Mouse (Mus musculus): ENCODE results near the gene Pus3. TPM values are rescaled to one million over a fixed set of nuclear protein-coding genes. Genes with fewer than 3 reads are reported as not detected.

The Pus3 gene
- total RNA-seq (2014; fragmentation: Nextera tagmentation), result 25.4 and 33.5 TPM in 2 replicates
- total RNA-seq (2017), result 21.9 and 31.7 TPM in 2 replicates

- ATAC-seq (replicated peaks; ENCODE audit: poor library complexity, severe bottlenecking), result peak; percentile 38
These were observed at the start of gene Pus3, which contains the start of gene Ddx25 for GRCm38 (mm10) chr9:35558257-35559008. Gene Pus3 (plus strand): TSS chr9:35558595. Gene Ddx25 (minus strand): TSS chr9:35558528.

- ATAC-seq (replicated peaks; ENCODE audit: poor library complexity, severe bottlenecking), result no peak
These were observed 44.5 kb upstream of the Pus3 start for GRCm38 (mm10) chr9:35513900-35514299.

GRCm38 (mm10) chr9:35516182-35516581 lies 42.2 kb upstream of the Pus3 start:
- no peak for ATAC-seq (replicated peaks; ENCODE audit: poor library complexity, severe bottlenecking)

GRCm38 (mm10) chr9:35516711-35517110 lies 41.7 kb upstream of the Pus3 start:
- no peak for ATAC-seq (replicated peaks; ENCODE audit: poor library complexity, severe bottlenecking)

- no peak for ATAC-seq (replicated peaks; ENCODE audit: poor library complexity, severe bottlenecking)
These were observed 40.2 kb upstream of the Pus3 start, which contains the start of gene Gm1113 for GRCm38 (mm10) chr9:35518169-35518568. Gene Gm1113 (minus strand): TSS chr9:35518269.

GRCm38 (mm10) chr9:35520631-35521348 lies 37.6 kb upstream of the Pus3 start:
- no peak for ATAC-seq (replicated peaks; ENCODE audit: poor library complexity, severe bottlenecking)

GRCm38 (mm10) chr9:35522241-35522640 lies 36.2 kb upstream of the Pus3 start:
- no peak for ATAC-seq (replicated peaks; ENCODE audit: poor library complexity, severe bottlenecking)

- no peak for ATAC-seq (replicated peaks; ENCODE audit: poor library complexity, severe bottlenecking)
These were observed 35.4 kb upstream of the Pus3 start for GRCm38 (mm10) chr9:35522821-35523515.

GRCm38 (mm10) chr9:35523541-35523940 lies 34.9 kb upstream of the Pus3 start:
- no peak for ATAC-seq (replicated peaks; ENCODE audit: poor library complexity, severe bottlenecking)

GRCm38 (mm10) chr9:35523941-35524411 lies 34.4 kb upstream of the Pus3 start:
- ATAC-seq (replicated peaks; ENCODE audit: poor library complexity, severe bottlenecking), result peak; percentile 92

- ATAC-seq (replicated peaks; ENCODE audit: poor library complexity, severe bottlenecking), result no peak
These were observed 29.3 kb upstream of the Pus3 start for GRCm38 (mm10) chr9:35529141-35529540.

- ATAC-seq (replicated peaks; ENCODE audit: poor library complexity, severe bottlenecking), result no peak
These were observed 28.6 kb upstream of the Pus3 start for GRCm38 (mm10) chr9:35529796-35530195.

- ATAC-seq (replicated peaks; ENCODE audit: poor library complexity, severe bottlenecking), result no peak
These were observed 25.1 kb upstream of the Pus3 start for GRCm38 (mm10) chr9:35533266-35533665.

GRCm38 (mm10) chr9:35535110-35535509 lies 23.3 kb upstream of the Pus3 start:
- ATAC-seq (replicated peaks; ENCODE audit: poor library complexity, severe bottlenecking), result peak; percentile 98

GRCm38 (mm10) chr9:35535876-35536275 lies 22.5 kb upstream of the Pus3 start:
- no peak for ATAC-seq (replicated peaks; ENCODE audit: poor library complexity, severe bottlenecking)

GRCm38 (mm10) chr9:35539001-35539750 lies 19.2 kb upstream of the Pus3 start:
- no peak for ATAC-seq (replicated peaks; ENCODE audit: poor library complexity, severe bottlenecking)

GRCm38 (mm10) chr9:35541024-35541423 lies 17.4 kb upstream of the Pus3 start:
- no peak for ATAC-seq (replicated peaks; ENCODE audit: poor library complexity, severe bottlenecking)

- peak; percentile 70 for ATAC-seq (replicated peaks; ENCODE audit: poor library complexity, severe bottlenecking)
These were observed 16.9 kb upstream of the Pus3 start for GRCm38 (mm10) chr9:35541488-35541887.

- no peak for ATAC-seq (replicated peaks; ENCODE audit: poor library complexity, severe bottlenecking)
These were observed 16.5 kb upstream of the Pus3 start for GRCm38 (mm10) chr9:35541941-35542340.

Measured in granulocyte monocyte progenitor cell, adult 5-6 weeks (primary cell).